Mouse (Mus musculus) spleen, adult 2 months (tissue): ENCODE measurements around the gene A530084C06Rik. TPM values are rescaled to one million over a fixed set of nuclear protein-coding genes. Genes with fewer than 3 reads are reported as not detected.

Experiments used
- DNase-seq, 2 experiments: peaks; one replicate each; pipeline versions ENCODE4 v3.0.0 to v3.0.0-alpha.2; 2012 to 2021; ENCODE audit warnings: low spot score in 2 of 2, low read depth in 1 of 2
- H3K27ac ChIP-seq: fragments of 200-500 bp; 2 replicates; pipeline ENCODE4 v1.5.1; 2012; ENCODE audit warnings: low read length, inconsistent platforms; ENCODE audit not compliant: insufficient read depth
- H3K27me3 ChIP-seq: fragments of 200-500 bp; 2 replicates; pipeline ENCODE4 v1.6.1; 2012; ENCODE audit warnings: mild to moderate bottlenecking, moderate library complexity, low read length, inconsistent platforms; ENCODE audit not compliant: control insufficient read depth, insufficient read depth
- H3K36me3 ChIP-seq: fragments of 200-500 bp; 2 replicates; pipeline ENCODE4 v1.6.1; 2012; ENCODE audit warnings: mild to moderate bottlenecking, low read length, inconsistent platforms; ENCODE audit not compliant: control insufficient read depth, insufficient read depth
- H3K4me1 ChIP-seq: fragments of 200-500 bp; 2 replicates; pipeline ENCODE4 v1.6.1; 2011; ENCODE audit warnings: inconsistent platforms; ENCODE audit not compliant: control insufficient read depth, insufficient read depth, insufficient read length
- H3K4me3 ChIP-seq: fragments of 200-500 bp; 2 replicates; pipeline ENCODE4 v1.5.1; 2011; ENCODE audit warnings: mild to moderate bottlenecking, inconsistent platforms; ENCODE audit not compliant: insufficient read depth, insufficient read length; ENCODE audit errors: extremely low read depth
- CTCF ChIP-seq: fragments of 200-500 bp; IDR thresholded peaks from 2 replicates; pipeline ENCODE4 v1.5.1; 2011; ENCODE audit warnings: mild to moderate bottlenecking, inconsistent platforms; ENCODE audit not compliant: insufficient read depth, insufficient read length, insufficient replicate concordance; ENCODE audit errors: extremely low read depth
- POLR2A ChIP-seq: fragments of 200-500 bp; IDR thresholded peaks from 2 replicates; pipeline ENCODE4 v1.6.1; 2011; ENCODE audit warnings: low read depth, low read length, inconsistent platforms
- WGBS: fragments of 180-500 bp; shearing (Covaris S2); methylation state at CpG from one replicate; pipeline ENCODE4 v1.1.7; 2018; 5-methylcytosine and 5-hydroxymethylcytosine counted together
- polyA plus RNA-seq: library from polyadenylated mRNA; depleted of rRNA; stranded (reverse); fragments of >200 nt; gene quantifications from 2 replicates; pipeline ENCODE4 v1.2.3, GENCODE M21; 2012; rRNA removed

A530084C06Rik gene
- polyA plus RNA-seq, 1 experiment, result not detected

GRCm38 (mm10) chr13:31515261-31515660, 43.9 kb downstream of the A530084C06Rik start:
- no peaks in the 10 kb centered on the region for H3K4me1 ChIP-seq
- no peaks in the 10 kb centered on the region for H3K27me3 ChIP-seq
- no peak for DNase-seq
- TF ChIP-seq CTCF (no peak), POLR2A (no peak)
- H3K27ac ChIP-seq, result no peak overlapping the region
- H3K36me3 ChIP-seq, result no peaks in the 10 kb centered on the region
- WGBS, result 90% methylated on average over 7 of the region's 7 CpGs
- no peak overlapping the region for H3K4me3 ChIP-seq

GRCm38 (mm10) chr13:31506494-31507167, 52.5 kb downstream of the A530084C06Rik start:
- H3K27me3 ChIP-seq, result no peaks in the 10 kb centered on the region
- H3K36me3 ChIP-seq, result no peaks in the 10 kb centered on the region
- DNase-seq, result no peak
- 39% methylated on average over 8 of the region's 8 CpGs for WGBS
- TF ChIP-seq CTCF, result no peak
- TF ChIP-seq POLR2A, result no peak
- no peak overlapping the region for H3K27ac ChIP-seq
- no peaks in the 10 kb centered on the region for H3K4me1 ChIP-seq
- H3K4me3 ChIP-seq, result no peak overlapping the region

Other genes with a start within 250 kb of the A530084C06Rik start
- 0.07 and 0.13 TPM in 2 replicates for gene Foxq1, start 3.2 kb downstream of the A530084C06Rik start, polyA plus RNA-seq
- 0.04 and 0.06 TPM in 2 replicates for gene Foxf2, start 66.5 kb upstream of the A530084C06Rik start, polyA plus RNA-seq
- gene Foxc1, start 247.3 kb upstream of the A530084C06Rik start, polyA plus RNA-seq, result 0.26 TPM in 2 replicates